Mouse (Mus musculus) layer of hippocampus, postnatal 14 days (tissue): ENCODE measurements around the gene Lrrc8a. TPM values are rescaled to one million over a fixed set of nuclear protein-coding genes. Genes with fewer than 3 reads are reported as not detected.

Experiments
- DNase-seq, 2 experiments: peaks; one replicate each; pipeline ENCODE4 v3.0.0; 2021 to 2022; ENCODE audit warnings: low spot score in 2 of 2, mixed read lengths in 1 of 2
- total RNA-seq, 2 experiments: library from RNA; stranded (reverse); gene quantifications; 2 replicates each; pipeline ENCODE4 v1.2.3; 2021

The Lrrc8a gene
- total RNA-seq, 2 experiments from 2014 or later: 66.5 to 72.5 TPM

DNA sequence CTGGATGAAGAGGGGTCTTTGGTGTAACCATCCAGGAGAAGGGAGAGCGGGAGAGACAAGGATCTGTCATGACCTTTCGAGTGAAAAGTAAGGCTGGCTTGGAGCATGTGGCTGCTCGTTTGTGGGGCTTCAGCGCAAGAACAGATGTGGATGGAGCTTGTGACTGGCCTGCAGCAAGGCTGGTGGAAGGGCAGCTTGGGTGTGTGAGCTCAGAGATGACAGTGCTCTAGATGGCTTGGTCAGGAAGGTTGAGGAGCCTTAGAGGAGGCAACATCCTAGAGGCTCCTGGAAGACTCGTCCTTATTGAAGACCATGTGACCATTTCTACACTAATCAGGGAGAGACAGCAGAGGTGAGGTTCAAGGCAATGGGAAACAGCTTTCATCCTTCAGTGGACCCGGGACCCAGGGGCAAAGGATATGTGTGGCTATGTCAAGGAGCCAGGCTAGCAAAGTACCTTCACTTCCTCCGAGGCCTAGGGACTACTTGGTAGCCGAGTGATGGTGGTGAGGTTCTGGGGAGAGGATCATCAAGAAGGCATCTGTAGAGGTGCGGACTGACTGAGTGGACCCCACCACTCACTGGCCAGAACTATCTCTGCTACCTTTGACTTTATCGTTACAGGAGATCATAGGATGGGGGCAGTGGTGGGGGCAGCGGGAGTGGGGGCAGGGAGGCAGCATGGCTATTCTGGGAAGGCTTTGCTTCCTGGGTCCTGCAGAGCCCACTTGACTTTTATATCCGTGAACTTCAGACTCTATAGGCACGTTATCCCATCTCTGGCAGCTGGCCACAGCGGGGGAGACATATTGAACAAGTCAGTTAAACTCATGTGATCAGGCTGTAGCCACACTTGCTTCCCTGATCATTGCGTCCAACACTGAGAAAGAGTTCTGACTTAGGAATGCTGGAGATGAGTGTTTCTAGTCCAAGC, 21.9 kb downstream of the Lrrc8a start:
- DNase-seq: no peak

DNA sequence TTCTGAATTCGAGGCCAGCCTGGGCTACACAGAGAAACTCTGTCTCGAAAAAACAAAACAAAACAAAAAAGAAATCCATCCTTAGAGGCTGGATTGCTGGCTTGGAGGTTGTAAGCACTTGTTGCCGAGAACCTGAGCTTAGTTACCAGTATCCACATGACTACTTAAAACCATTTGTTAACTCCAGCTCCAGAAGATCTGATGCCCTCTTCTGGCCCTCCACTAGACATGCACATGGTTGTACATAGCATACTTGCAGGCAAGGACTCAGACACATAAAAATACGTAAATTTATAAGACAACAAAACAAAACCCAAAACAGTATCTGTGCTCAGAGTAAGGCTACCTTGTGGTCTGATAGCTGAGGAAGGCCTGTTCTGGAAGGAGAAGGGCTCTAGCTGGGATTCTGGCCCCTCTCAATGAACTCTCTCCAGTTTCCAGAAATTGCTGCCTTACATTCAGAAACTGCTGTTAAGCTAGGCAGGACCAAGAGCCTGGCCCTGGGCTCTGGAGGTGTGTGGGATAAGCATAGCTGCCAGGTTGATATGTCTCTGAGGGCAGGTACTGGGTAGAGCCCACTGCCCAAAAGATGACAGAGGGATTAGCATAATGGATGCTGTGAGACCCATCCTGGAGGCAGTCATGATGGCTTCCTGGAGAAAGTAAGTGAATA, 23.7 kb downstream of the Lrrc8a start:
- no peak for DNase-seq

DNA sequence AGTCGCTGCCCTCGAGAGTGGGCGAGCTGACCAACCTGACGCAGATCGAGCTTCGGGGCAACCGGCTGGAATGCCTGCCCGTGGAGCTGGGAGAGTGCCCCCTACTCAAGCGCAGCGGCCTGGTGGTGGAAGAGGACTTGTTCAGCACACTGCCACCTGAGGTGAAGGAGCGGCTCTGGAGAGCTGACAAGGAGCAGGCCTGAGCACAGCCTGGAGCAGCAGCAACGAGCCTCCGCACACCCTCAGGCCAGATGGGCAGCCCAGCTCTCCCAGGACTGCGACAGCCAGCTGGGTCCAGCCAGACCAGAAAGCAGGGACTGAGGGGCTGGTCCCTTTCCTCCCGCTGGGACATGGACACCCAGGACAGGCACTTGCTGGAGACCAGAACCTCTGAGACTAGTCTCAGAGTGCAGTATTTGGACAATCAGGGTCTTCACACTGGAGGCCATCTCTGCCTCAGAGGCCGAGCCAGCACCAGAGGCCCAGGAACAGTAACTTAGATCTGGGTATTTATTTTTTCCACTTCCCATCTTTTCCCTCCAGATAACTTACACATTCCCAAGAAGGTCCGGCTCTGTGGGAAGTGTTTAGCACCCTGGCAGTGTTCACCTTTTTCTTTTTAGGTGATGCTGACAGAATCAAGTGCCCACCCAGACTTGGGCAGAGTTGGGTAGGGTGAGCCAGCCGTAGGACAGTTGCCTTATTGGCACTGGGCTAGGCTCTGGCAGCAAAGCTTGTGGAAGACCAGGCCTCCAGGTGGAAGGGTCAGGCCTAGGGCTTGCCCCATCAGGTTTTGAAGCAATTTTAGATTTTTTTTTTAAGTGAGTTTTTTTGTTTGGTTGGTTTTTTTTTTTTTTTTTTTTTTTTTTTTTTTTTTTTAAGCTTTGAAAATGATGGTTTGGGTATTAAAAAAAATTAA, 24.7 kb downstream of the Lrrc8a start:
- no peak for DNase-seq

DNA sequence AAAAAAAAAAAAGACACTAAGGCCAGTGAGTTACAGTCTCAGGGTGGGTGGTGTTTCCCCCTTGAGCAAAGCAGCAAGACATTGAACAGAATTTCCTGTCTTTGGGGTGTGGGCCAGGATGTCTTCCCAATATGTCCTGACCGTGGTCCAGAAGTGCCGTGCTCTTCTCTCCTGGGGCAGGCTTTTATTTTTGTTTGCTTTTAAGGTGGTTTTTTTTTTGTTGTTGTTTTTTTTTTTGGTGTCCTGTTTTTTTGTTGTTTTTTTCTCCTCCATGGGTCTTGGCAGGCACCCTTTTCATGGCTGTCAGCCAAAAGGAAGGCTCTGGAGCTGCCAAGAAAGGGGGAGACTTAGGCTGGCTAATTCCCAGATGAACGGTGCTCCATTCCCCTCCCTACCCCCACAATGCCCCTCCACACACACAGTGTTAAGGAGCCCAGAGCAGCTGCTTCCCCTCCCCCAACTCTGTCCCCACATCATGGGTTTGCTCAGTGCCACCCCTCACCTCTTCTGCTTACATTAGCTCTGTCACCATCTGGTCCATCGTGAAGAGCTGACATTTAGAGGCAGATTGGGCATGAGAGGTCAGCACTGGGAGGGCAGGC, 25.4 kb downstream of the Lrrc8a start:
- peak; percentile 75 to 86 for DNase-seq

DNA sequence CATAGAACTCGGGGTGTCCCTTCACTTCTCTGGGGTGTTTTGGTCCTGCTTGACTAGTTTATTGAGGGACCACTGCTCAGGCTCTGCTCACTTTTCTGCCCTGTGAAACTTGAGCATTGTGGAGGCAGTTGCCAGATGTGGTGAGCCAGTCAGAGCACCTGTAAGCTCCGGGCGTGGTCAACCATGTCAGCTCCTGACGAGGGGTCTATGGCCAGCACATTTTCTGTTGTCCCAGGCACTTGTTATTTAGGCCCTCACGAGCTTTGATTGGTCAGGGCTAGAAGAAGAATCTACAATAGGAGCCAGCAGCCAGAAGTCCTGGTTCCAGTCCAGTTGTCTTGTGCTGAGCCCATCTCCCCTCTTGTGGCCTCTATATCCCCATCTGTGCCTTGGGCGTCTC, 26.3 kb downstream of the Lrrc8a start:
- no peak for DNase-seq

DNA sequence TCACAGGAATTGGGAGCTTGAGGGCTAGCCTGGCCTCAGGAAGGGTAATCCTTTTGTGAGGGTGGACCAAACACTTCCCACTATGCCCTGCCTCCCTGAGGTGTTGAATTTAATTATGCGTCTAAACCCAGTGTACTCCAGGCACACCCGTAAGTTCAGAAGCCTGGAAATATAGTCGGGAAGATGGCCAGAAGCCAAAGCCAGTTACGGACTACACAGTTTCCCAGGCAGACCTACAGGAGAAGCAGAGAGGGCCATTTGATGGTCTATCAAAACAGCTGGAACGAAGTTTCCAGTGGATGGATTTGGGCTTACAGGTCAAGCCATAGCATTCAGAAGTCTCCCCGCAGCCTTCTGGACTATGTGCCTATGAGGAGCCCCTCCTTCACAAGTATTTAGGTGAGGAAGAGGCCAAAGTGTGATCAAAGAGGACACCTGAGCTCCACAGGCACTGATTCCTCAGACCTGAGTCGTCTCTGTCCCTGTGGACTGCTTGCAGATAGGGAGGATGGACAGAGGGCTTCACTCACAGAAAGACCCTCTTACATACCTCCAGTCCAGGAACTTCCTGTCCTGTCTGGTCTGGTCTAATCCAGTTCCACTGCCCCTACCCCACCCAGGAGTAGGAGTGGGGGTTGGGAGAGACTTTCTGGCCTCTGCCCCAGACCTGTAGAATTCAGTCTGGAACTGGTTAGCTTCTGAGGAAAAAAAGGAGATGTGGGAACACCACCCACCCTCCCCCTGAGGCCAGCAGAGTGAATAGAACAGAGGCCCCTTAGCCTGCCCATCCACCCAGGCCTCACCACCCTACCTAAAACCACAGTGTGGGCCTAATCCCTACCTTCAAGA, 27.4 kb downstream of the Lrrc8a start:
- DNase-seq: no peak

DNA sequence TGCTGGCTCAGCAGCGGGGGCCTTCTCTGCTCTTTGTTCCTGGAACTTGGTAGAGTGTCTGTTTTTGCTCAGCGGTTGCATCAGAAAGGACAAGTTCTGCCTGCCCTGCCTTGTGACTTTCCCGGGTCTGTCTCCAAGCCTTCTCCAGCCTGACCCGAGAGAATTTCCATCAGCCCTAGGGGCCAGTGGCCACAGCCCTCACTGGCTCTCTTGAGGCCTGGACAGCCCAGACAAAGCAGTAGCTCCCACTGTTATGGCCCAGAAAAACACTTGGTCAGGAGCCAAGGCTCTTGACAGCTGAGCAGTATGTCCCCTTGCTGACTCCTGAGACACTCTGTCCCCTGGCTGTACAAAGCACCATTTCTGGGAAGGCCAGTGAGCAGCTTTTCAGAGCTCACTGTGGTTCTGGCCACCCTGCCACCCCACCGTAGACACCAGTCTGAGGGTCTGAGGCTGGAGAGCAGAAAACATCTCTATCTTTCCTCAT, 28.3 kb downstream of the Lrrc8a start, which contains the start of gene Phyhd1:
TSS of gene Phyhd1 (plus strand) at position 437 of the 487 bp plus-strand sequence.
- peak; percentile 53 to 86 for DNase-seq

DNA sequence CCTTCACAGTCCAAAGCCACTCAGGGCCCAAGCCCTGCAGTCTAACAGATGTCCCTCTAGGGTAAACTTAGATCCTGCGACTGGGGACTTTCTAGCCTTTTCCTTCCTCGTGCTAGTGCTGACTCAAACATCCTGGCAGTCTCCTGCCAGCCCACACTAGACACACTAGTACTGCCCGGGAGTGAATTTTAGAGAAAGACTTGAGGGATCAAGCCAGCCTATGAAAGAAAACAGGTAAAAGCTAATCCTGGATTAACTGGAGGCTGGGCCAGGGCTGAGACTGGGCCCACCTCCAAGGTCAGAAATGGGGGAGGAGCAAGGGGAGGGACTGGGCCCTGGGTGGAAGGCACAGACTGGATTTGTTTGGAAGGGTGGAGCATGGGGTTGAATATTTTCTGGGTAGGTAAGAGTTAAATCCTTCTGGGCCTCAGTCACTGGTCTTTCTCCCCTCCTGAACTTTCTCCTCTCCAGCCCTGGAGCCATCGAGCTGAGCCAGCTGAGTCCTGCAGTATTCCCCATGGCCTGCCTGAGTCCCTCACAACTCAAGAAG, 29.0 kb downstream of the Lrrc8a start:
- DNase-seq: peak in 1 of 2 experiments; percentile 56

DNA sequence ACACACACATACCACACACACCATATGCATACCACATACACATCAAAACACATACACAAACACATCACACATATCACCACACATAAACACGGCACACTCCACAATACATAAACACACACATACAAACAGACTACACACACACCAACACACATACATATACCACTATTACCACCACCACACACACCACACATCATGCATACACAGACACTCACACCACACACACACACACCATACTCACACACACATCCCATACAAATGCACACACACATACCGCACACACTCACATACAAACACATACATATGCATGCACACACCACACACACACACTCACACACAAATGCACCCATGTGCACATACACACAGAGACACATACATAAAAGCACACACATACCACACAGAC, 30.0 kb downstream of the Lrrc8a start:
- DNase-seq: no peak

DNA sequence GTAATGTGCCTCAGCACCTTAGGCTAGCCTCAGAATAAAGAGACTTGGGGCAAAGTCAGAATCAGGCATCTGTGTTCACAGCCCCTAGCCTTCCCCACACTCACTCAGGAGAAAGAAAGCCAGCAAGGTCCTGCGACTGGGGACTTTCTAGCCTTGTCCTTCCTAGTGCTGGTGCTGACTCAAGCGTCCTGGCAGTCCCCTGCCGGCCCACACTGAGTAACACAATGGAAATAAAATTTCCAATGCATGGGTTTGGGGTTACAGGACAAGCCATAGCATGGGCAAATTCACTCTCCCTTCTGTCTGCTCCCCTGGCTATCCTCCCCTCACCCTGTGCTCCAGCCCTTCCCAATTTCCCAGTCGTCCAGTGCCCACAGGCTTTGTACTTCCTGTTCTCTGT, 30.9 kb downstream of the Lrrc8a start:
- DNase-seq: no peak

DNA sequence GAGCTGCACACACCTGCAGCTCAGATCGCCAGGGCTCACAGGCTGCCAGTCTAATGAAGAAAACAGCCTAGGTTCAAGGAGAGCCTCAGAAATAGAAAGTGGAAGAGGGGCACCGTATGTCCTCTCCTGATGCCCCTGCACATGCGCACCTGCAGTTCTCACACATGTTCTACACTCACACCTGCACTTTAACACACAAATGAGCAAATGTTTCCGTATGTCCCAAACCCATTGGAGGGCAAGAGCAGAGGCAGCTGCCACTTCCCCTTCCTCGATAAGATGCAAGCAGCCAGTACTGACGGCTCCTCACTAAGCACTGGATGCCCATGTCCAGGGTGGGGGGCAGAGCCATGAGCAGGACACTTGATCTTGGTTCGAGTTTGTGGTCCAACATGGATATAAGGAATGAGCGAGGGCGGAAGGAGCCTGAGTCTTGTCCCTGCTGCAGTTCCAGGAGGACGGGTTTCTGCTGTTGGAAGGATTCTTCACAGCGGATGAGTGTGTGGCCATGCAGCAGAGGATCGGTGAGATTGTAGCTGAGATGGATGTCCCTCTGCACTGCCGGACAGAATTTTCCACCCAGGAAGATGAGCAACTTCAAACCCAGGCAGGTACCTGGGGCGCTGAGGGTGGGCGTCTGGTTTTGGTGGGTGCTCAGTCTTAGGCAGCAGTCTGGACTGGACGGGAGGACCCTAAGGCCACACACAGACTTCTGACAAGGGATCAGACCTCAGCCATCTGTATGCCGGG, 31.9 kb downstream of the Lrrc8a start:
- DNase-seq: no peak

DNA sequence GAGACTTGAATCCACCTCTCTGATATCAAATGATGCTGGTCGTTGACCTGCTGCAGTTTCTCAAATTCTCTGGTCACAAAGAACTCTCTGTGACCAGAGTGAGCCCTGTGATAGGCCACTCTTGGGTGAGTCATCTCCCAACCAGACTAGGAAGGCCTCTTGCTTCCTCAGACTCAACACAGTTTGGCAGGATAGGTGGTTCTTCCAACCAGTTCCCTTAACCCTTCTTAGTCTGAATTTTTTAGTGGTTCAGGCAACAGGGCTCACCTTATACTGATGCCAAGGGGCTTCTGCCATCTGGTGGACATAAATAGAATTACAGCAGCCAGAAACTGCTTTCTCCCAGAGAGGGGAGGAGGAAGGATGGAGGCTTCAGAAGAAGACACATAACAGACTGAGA, 32.6 kb downstream of the Lrrc8a start:
- peak; percentile 73 to 83 for DNase-seq

DNA sequence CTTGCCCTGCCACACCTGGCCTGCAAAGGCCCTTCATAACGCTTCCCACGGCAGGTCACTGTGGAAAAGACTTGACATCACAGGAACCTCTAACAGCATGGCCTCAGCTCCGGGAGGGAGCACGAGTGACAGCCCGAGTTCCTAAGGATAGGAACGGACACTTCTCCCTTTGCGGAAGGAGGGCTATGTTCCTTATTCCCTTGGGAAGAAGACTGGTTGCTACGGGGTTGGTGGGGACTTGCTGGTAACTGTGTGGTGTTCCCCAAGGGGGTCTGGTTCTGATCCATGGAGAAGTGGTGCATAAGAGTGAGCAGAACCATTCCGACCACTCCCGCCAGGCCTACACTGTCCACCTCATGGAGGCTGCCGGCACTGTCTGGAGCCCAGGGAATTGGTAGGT, 43.2 kb downstream of the Lrrc8a start, which contains the start of gene Gm28038:
TSS of gene Gm28038 (plus strand) at position 301 of the 400 bp plus-strand sequence.
- DNase-seq: no peak

DNA sequence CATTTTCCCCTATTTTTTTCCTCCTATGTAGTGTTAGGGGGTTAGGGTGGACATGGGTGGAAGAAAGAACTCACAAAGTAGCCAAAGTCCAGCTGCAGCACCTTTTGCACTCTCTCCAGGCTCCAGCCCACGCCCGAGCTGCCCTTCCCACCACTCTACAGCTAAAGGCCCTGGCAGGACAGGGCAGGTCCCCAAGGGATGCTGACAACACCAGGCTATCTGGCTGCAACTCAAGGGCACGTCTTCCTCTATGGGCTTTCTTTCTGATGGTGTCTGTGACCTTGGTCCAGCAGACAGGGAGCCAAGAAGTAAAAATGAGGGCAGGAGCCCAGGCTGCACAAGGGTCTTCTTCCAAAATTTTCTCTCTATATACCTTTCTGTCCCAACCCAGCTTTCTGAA, 44.1 kb downstream of the Lrrc8a start:
- no peak for DNase-seq

DNA sequence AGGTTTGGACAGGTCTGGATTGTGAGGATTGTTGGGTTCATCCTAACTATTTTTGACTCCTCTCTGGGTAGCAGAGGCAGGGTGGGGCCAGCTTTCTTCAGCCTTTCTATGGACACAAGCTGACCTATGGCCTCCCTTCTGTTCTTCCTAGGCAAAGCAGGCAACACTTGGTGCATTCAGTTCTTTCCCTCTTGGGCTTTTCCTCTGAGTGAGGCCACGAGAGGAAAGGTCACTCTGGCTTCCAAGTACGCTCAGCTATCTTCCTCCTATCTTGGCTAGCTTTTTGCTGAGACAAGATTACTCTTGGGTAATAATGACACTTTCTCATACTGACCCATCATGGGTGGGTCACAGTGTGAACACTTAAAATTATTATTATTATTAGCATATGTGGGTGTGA, 45.7 kb downstream of the Lrrc8a start:
- no peak for DNase-seq

DNA sequence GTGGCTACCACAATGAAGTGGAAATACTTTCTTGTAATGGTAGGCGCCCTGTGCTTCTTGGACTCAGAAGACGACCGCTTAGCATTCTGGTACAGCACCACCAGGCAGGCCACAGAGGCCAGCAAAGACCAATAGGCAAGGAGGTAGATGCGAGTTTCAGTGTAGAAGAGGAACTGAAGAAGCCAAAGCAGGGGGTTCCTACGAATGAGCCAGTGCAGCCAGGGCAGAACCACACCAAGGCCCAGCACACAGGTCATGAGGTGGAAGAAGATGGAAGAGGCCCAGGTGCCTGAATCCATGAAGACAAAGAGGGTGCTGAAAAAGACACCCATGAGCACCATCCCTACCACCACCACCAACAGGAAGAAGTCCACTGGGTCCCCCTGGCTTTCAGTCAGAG, 47.5 kb downstream of the Lrrc8a start:
- no peak for DNase-seq

DNA sequence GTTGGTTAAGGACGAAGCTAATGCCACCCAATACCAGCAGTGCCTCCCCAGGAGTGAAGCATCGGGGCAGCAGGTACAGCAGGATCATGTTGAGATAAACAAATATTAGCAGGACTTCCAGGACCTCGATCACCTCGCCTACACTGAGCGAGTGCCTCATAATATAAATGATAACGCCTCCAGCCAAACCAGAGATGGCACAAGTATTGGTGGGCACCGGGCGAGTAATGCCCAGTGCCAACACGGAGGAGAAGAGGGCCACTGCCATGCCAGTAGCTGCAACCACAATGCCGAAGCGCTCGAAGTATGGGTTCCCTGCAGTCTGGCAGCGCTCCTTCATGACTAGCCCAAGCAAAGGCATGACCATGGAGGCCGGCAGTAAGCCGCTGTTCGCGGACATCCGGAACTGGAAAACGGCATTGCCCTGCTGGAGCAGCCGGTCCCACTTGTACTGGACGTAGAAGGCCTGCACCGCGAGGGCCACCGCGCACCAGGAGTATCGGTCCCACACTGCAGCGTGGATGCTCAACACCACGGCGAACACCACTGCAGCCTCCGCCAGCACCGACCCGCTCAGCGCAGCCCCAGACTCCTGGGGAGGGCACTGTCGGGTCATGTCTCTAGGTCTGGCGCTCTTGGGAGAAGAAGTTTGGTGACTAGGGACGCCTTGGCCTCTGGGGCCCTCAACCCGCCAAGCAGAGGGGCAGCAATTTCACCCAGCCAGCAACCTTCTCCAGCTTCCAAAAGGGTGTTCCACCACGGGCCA, 48.1 kb downstream of the Lrrc8a start:
- no peak for DNase-seq
